Mouse (Mus musculus): Measurements from ENCODE around the gene Spdef.

The Spdef gene

GRCm38 (mm10) chr17:27678924-27679813 is 49.6 kb downstream of the Spdef start:
- DNase-seq (ENCODE audit: low read depth, low spot score), result no peak

- no peak for DNase-seq (ENCODE audit: low read depth, low spot score)
Observed at GRCm38 (mm10) chr17:27677756-27678155, 51.0 kb downstream of the Spdef start.

DNA sequence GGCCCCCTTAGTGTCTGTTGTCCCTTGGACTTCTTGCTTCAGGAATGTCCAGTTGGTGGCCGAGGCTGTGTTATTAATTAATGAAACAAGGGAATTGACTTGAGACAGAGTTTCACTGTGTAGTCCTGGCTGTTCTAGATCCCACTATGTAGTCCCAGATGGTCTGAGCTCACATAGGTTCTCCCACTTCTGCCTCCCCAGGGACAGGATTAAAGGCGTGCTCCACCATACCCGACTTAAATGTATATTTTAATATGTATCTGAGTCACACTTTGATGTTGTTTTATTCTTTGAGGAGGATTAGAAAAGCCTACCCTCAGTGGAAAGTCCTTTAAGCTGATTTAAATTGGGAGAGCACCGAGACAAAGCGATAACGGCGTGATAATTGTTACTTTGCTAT is 52.5 kb downstream of the Spdef start:
- no peak for DNase-seq (ENCODE audit: low read depth, low spot score)

GRCm38 (mm10) chr17:27675453-27675852 is 53.3 kb downstream of the Spdef start:
- DNase-seq (ENCODE audit: low read depth, low spot score), result peak; percentile 75

DNA sequence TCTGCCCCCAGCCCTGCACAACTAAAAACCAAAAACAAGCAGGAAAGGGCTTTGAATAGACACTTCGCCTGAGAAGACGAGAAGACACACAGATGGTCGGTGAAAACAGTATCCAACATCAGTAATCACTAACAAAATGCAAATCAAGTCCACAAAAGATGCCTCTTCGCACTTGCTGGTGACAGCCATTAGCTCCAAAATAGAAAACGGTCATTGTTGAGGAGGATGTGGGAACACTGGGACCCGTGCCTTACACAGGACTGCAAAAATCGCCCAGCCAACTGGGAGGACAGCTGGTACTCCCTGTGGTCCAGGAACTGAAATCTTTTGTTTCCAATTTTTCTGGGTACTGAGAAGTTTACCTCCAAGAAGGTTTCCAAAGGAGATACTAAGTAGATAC is 54.8 kb downstream of the Spdef start:
- DNase-seq (ENCODE audit: low read depth, low spot score), result no peak

- peak; percentile 71 for DNase-seq (ENCODE audit: low read depth, low spot score)
Observed at GRCm38 (mm10) chr17:27671720-27672119, 57.0 kb downstream of the Spdef start.
